Mouse (Mus musculus): ENCODE measurements around the gene Id3. TPM values are rescaled to one million over a fixed set of nuclear protein-coding genes. Genes with fewer than 3 reads are reported as not detected.
A peak's percentile ranks its signal among the peaks of the same experiment; 100 is the strongest.

Id3 gene
- polyA plus RNA-seq, 1 experiment from 2014 or later = 273 TPM

GRCm38 (mm10) chr4:136174216-136175193 lies 31.2 kb downstream of the Id3 start:
- no peak for ATAC-seq (ENCODE audit: low read depth)
- Histone ChIP-seq H3K27ac (replicated peaks) (no peak overlapping the region), H3K36me3 (no peaks in the 10 kb centered on the region), H3K4me1 (replicated peaks) (peaks cover 46% of the 10 kb centered on the region), H3K9me3 (no peaks in the 10 kb centered on the region), H3K4me2 (peak overlapping the region; percentile 100), H3K27me3 (peaks cover 3% of the 10 kb centered on the region; the same call in 1 of the 2 replicates), H3K4me3 (no peak overlapping the region), H3K9ac (no peak overlapping the region)
- 63% methylated on average over 13 of the region's 13 CpGs for WGBS

- Histone ChIP-seq H3K4me1 (replicated peaks) (peaks cover 61% of the 10 kb centered on the region), H3K9ac (no peak overlapping the region; the same call in 1 of the 2 replicates)
These were observed 32.8 kb downstream of the Id3 start for GRCm38 (mm10) chr4:136176022-136176552.

GRCm38 (mm10) chr4:136177244-136177611 lies 33.9 kb downstream of the Id3 start:
- ATAC-seq (ENCODE audit: low read depth) = no peak
- Histone ChIP-seq H3K4me3 (no peak overlapping the region), H3K27me3 (peaks cover 3% of the 10 kb centered on the region; the same call in 1 of the 2 replicates), H3K4me2 (no peak overlapping the region), H3K27ac (replicated peaks) (peak overlapping the region; percentile 6; the same call in 1 of the 2 replicates), H3K9me3 (no peaks in the 10 kb centered on the region), H3K4me1 (replicated peaks) (peaks cover 57% of the 10 kb centered on the region), H3K9ac (no peak overlapping the region), H3K36me3 (no peaks in the 10 kb centered on the region)
- 37% methylated on average over 8 of the region's 8 CpGs for WGBS

More at GRCm38 (mm10) chr4:136176022-136176552, 32.8 kb downstream of the Id3 start:
- no peaks in the 10 kb centered on the region for H3K9me3 ChIP-seq
- no peak overlapping the region for H3K4me3 ChIP-seq
- no peaks in the 10 kb centered on the region for H3K36me3 ChIP-seq
- H3K27ac ChIP-seq (replicated peaks) = no peak overlapping the region
- ATAC-seq (ENCODE audit: low read depth) = no peak
- H3K4me2 ChIP-seq = no peak overlapping the region
- H3K27me3 ChIP-seq = peaks cover 3% of the 10 kb centered on the region; the same call in 1 of the 2 replicates
- 76% methylated on average over 10 of the region's 10 CpGs for WGBS

GRCm38 (mm10) chr4:136177612-136178474 lies 34.5 kb downstream of the Id3 start:
- no peaks in the 10 kb centered on the region for H3K36me3 ChIP-seq
- H3K4me1 ChIP-seq (replicated peaks) = peaks cover 51% of the 10 kb centered on the region
- peak overlapping the region; percentile 75 for H3K27ac ChIP-seq (replicated peaks)
- no peaks in the 10 kb centered on the region for H3K9me3 ChIP-seq
- H3K9ac ChIP-seq = no peak overlapping the region
- ATAC-seq (ENCODE audit: low read depth) = no peak
- peaks cover 3% of the 10 kb centered on the region; the same call in 1 of the 2 replicates for H3K27me3 ChIP-seq
- 40% methylated on average over 11 of the region's 11 CpGs for whole genome bisulfite sequencing
- no peak overlapping the region for H3K4me2 ChIP-seq
- H3K4me3 ChIP-seq = no peak overlapping the region

- WGBS = 88% methylated on average over 12 of the region's 12 CpGs
- Histone ChIP-seq H3K27ac (replicated peaks) (peak overlapping the region; percentile 75; the same call in 1 of the 2 replicates), H3K27me3 (no peaks in the 10 kb centered on the region), H3K4me2 (no peak overlapping the region), H3K9me3 (no peaks in the 10 kb centered on the region), H3K9ac (no peak overlapping the region), H3K36me3 (no peaks in the 10 kb centered on the region), H3K4me1 (replicated peaks) (peaks cover 45% of the 10 kb centered on the region), H3K4me3 (no peak overlapping the region)
- no peak for ATAC-seq (ENCODE audit: low read depth)
These were observed 35.2 kb downstream of the Id3 start for GRCm38 (mm10) chr4:136178475-136178921.

GRCm38 (mm10) chr4:136179456-136179855 lies 36.2 kb downstream of the Id3 start:
- Histone ChIP-seq H3K4me3 (no peak overlapping the region), H3K4me2 (peak overlapping the region; percentile 59), H3K9ac (no peak overlapping the region), H3K9me3 (no peaks in the 10 kb centered on the region), H3K27me3 (no peaks in the 10 kb centered on the region), H3K27ac (replicated peaks) (no peak overlapping the region), H3K36me3 (no peaks in the 10 kb centered on the region), H3K4me1 (replicated peaks) (peaks cover 39% of the 10 kb centered on the region)
- WGBS = 89% methylated on average over 7 of the region's 7 CpGs
- ATAC-seq (ENCODE audit: low read depth) = no peak

GRCm38 (mm10) chr4:136179998-136180397 lies 36.7 kb downstream of the Id3 start:
- H3K27ac ChIP-seq (replicated peaks) = peak overlapping the region; percentile 66
- peak overlapping the region; percentile 58 for H3K9ac ChIP-seq
- H3K9me3 ChIP-seq = no peaks in the 10 kb centered on the region
- WGBS = 4% methylated on average over 15 of the region's 15 CpGs
- peak overlapping the region; percentile 59 for H3K4me2 ChIP-seq
- no peak for ATAC-seq (ENCODE audit: low read depth)
- H3K4me3 ChIP-seq = peak overlapping the region; percentile 35
- peaks cover 35% of the 10 kb centered on the region for H3K4me1 ChIP-seq (replicated peaks)
- no peaks in the 10 kb centered on the region for H3K27me3 ChIP-seq
- H3K36me3 ChIP-seq = no peaks in the 10 kb centered on the region

GRCm38 (mm10) chr4:136180408-136181330 lies 37.4 kb downstream of the Id3 start:
- Histone ChIP-seq H3K4me2 (peak overlapping the region; percentile 59), H3K27ac (replicated peaks) (peak overlapping the region; percentile 66), H3K4me3 (peak overlapping the region; percentile 35), H3K9me3 (no peaks in the 10 kb centered on the region), H3K4me1 (replicated peaks) (peaks cover 35% of the 10 kb centered on the region), H3K36me3 (no peaks in the 10 kb centered on the region), H3K9ac (peak overlapping the region; percentile 58), H3K27me3 (no peaks in the 10 kb centered on the region)
- ATAC-seq (ENCODE audit: low read depth) = peak; percentile 85
- WGBS = 17% methylated on average over 23 of the region's 23 CpGs

GRCm38 (mm10) chr4:136181367-136181766 lies 38.1 kb downstream of the Id3 start:
- no peaks in the 10 kb centered on the region for H3K27me3 ChIP-seq
- H3K4me3 ChIP-seq = no peak overlapping the region
- H3K36me3 ChIP-seq = no peaks in the 10 kb centered on the region
- H3K4me1 ChIP-seq (replicated peaks) = peaks cover 32% of the 10 kb centered on the region
- H3K9me3 ChIP-seq = no peaks in the 10 kb centered on the region
- no peak for ATAC-seq (ENCODE audit: low read depth)
- H3K9ac ChIP-seq = no peak overlapping the region
- peak overlapping the region; percentile 59 for H3K4me2 ChIP-seq
- no peak overlapping the region for H3K27ac ChIP-seq (replicated peaks)
- WGBS = 28% methylated on average over 12 of the region's 12 CpGs

GRCm38 (mm10) chr4:136185375-136185774 lies 42.1 kb downstream of the Id3 start:
- no peaks in the 10 kb centered on the region for H3K27me3 ChIP-seq
- WGBS = 86% methylated on average over 9 of the region's 9 CpGs
- no peak overlapping the region for H3K4me3 ChIP-seq
- H3K4me1 ChIP-seq (replicated peaks) = peaks cover 8% of the 10 kb centered on the region
- no peaks in the 10 kb centered on the region for H3K36me3 ChIP-seq
- no peak overlapping the region for H3K4me2 ChIP-seq
- H3K9ac ChIP-seq = no peak overlapping the region
- no peak overlapping the region for H3K27ac ChIP-seq (replicated peaks)
- ATAC-seq (ENCODE audit: low read depth) = no peak
- no peaks in the 10 kb centered on the region for H3K9me3 ChIP-seq

GRCm38 (mm10) chr4:136186315-136186714 lies 43.0 kb downstream of the Id3 start:
- H3K27me3 ChIP-seq = no peaks in the 10 kb centered on the region
- no peak for ATAC-seq (ENCODE audit: low read depth)
- 83% methylated on average over 8 of the region's 8 CpGs for WGBS
- H3K4me2 ChIP-seq = no peak overlapping the region
- H3K27ac ChIP-seq (replicated peaks) = no peak overlapping the region
- no peaks in the 10 kb centered on the region for H3K4me1 ChIP-seq (replicated peaks)
- no peak overlapping the region for H3K4me3 ChIP-seq
- H3K36me3 ChIP-seq = no peaks in the 10 kb centered on the region
- no peaks in the 10 kb centered on the region for H3K9me3 ChIP-seq
- no peak overlapping the region for H3K9ac ChIP-seq
